Mouse (Mus musculus): ENCODE results near the gene Slamf9. TPM values are rescaled to one million over a fixed set of nuclear protein-coding genes. Genes with fewer than 3 reads are reported as not detected.

The Slamf9 gene
- total and polyA plus RNA-seq, 3 experiments = 0.38 TPM; not detected in 2

DNA sequence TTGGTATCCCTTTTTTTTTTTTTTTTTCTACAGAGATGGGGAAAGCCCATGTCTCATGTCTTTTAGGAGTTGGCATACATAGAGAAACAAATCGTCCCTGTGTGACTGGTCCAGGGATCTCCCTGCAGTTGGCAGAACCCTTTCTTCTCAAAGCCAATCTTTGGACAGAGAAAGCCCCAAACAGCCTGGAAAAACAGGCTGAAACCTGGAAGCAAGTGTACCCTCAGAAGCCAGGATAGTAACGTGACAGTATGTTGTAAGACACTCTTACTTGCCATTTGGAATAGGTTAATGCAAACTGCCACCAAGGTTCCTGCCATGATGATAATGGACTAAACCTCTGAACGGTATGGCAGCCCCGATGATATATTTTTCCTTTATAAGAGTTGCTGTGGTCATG, 5.2 kb downstream of the Slamf9 start:
- Histone ChIP-seq H3K27me3 (ENCODE audit: control insufficient read depth in 1 of 2, insufficient read depth in 2 of 2, low read length in 2 of 2) (peaks cover 0 to 8% of the 10 kb centered on the region in 2 experiments; a peak in 3 of 4 replicates), H3K9me3 (replicated peaks; ENCODE audit: insufficient read depth, low read length) (no peaks in the 10 kb centered on the region), H3K79me2 (ENCODE audit: control insufficient read depth, insufficient read depth, low read length, poor library complexity) (no peaks in the 10 kb centered on the region), H3K27ac (ENCODE audit: control insufficient read depth, low read depth, low read length) (no peak overlapping the region), H3K9ac (ENCODE audit: control insufficient read depth, low read depth, low read length, poor library complexity, severe bottlenecking) (no peak overlapping the region), H3K4me1 (ENCODE audit: control insufficient read depth in 1 of 2, insufficient read depth in 2 of 2, low read length in 2 of 2) (peaks cover 0 to 7% of the 10 kb centered on the region in 2 experiments; a peak in 2 of 4 replicates), H3K4me3 (ENCODE audit: control insufficient read depth in 1 of 2, insufficient read depth in 1 of 2, low read depth in 2 of 2, low read length in 2 of 2) (no peak overlapping the region), H3K36me3 (ENCODE audit: control insufficient read depth in 1 of 2, insufficient read depth in 2 of 2, low read length in 2 of 2) (peaks cover 0 to 2% of the 10 kb centered on the region in 2 experiments; a peak in 1 of 4 replicates)
- no peak for TF ChIP-seq CHD1 (IDR thresholded peaks at IDR 0.05; ENCODE audit: low read depth, low read length)
- TF ChIP-seq USF1 (IDR thresholded peaks at IDR 0.05; ENCODE audit: low read depth, low read length) = no peak
- no peak for TF ChIP-seq ZKSCAN1 (IDR thresholded peaks at IDR 0.05; ENCODE audit: low read depth, low read length)
- TF ChIP-seq ZC3H11A (IDR thresholded peaks at IDR 0.05; ENCODE audit: low read depth, low read length) = no peak
- no peak for TF ChIP-seq MXI1 (IDR thresholded peaks at IDR 0.05; ENCODE audit: low read depth, low read length)
- no peak for TF ChIP-seq POLR2A (IDR thresholded peaks at IDR 0.05; ENCODE audit: control insufficient read depth in 1 of 2, insufficient read depth in 1 of 2, low read depth in 1 of 2, low read length in 2 of 2, poor library complexity in 1 of 2)
- no peak for TF ChIP-seq GATA1 (IDR thresholded peaks at IDR 0.05; ENCODE audit: low read depth, low read length)
- TF ChIP-seq JUND (IDR thresholded peaks at IDR 0.05; ENCODE audit: low read depth, low read length) = no peak
- no peak for TF ChIP-seq E2F4 (IDR thresholded peaks at IDR 0.05; ENCODE audit: borderline replicate concordance, low read depth, low read length)
- no peak for TF ChIP-seq USF2 (IDR thresholded peaks at IDR 0.05; ENCODE audit: borderline replicate concordance in 1 of 2, insufficient read depth in 1 of 2, low read depth in 1 of 2, low read length in 2 of 2)
- DNase-seq (ENCODE audit: low read depth, low spot score) = no peak

DNA sequence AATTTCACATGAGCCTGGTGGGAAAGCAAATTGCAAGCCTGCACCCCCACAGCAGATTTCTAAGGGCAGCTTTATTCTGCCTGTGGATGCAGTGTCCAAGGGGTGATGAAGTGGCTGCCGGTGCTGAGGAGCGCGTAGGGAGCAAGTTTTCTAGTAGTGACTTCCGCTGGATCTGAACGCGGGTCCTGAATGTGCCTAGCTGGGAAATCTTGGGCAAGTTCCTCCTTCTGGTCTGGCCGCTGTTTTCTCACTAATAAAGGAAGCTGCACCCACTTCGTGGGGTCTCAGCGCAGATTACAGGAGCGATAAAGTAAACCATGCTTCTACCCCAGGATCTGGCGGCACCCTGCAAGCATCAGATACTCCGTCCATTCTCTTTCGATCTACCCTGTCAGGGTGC, 6.0 kb downstream of the Slamf9 start:
- TF ChIP-seq SMC3 (IDR thresholded peaks at IDR 0.05; ENCODE audit: low read depth, low read length) = no peak
- no peak for TF ChIP-seq KAT2A (conservative IDR thresholded peaks at IDR 0.05; ENCODE audit: low read depth, low read length)
- TF ChIP-seq CHD2 (IDR thresholded peaks at IDR 0.05; ENCODE audit: low read length) = no peak
- TF ChIP-seq CHD1 (IDR thresholded peaks at IDR 0.05; ENCODE audit: low read depth, low read length) = no peak
- no peaks in the 10 kb centered on the region for H3K36me3 ChIP-seq (ENCODE audit: control insufficient read depth in 1 of 2, insufficient read depth in 2 of 2, low read length in 2 of 2)
- peak; percentile 57 for DNase-seq (ENCODE audit: low read depth, low spot score)
- H3K79me2 ChIP-seq (ENCODE audit: control insufficient read depth, insufficient read depth, low read length, poor library complexity) = no peaks in the 10 kb centered on the region
- H3K27ac ChIP-seq (ENCODE audit: control insufficient read depth, low read depth, low read length) = no peak overlapping the region
- H3K4me3 ChIP-seq (ENCODE audit: control insufficient read depth in 1 of 2, insufficient read depth in 1 of 2, low read depth in 2 of 2, low read length in 2 of 2) = no peak overlapping the region
- H3K9ac ChIP-seq (ENCODE audit: control insufficient read depth, low read depth, low read length, poor library complexity, severe bottlenecking) = no peak overlapping the region
- H3K27me3 ChIP-seq (ENCODE audit: control insufficient read depth in 1 of 2, insufficient read depth in 2 of 2, low read length in 2 of 2) = peaks cover 0 to 10% of the 10 kb centered on the region in 2 experiments; a peak in 3 of 4 replicates
- H3K4me1 ChIP-seq (ENCODE audit: control insufficient read depth in 1 of 2, insufficient read depth in 2 of 2, low read length in 2 of 2) = peaks cover 0 to 3% of the 10 kb centered on the region in 2 experiments; a peak in 1 of 4 replicates
- no peaks in the 10 kb centered on the region for H3K9me3 ChIP-seq (replicated peaks; ENCODE audit: insufficient read depth, low read length)

DNA sequence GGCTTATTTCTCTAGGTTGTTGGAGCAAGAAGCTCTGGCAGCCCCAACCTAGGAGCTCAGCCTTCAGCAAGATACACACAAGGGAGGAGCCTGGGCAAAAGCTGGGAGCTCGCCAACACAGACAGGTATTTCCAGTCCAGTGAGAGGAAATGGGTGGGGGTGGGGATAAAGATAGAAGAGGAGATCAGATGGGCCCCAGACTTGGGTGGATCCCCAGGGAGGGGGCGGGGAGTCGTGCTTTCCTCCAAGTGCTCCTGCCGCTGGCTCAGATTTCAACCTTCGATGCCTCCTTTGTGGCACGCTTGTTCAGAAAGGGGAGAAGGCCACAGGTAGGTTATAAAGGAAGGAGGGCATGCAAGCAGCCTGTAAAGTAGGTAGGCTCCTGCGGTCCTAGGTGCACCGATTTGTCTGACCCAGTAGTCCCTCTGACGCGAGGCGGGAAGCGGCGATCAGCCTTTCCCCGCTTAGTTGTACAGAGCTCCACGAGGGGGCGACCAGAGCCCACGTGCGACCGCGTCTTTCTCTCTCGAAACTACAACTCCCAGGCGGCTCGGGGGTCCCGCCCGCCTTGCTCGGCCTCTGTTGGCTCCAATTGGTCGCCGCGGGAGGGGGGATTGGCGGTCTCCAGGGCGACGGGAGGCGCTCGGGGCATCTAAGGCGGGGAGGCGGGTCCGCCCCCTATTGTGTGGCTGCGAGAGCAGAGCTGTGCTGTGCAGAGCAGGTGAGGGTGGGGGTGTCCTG, 6.6 kb downstream of the Slamf9 start, which contains the start of gene Igsf9:
Gene Igsf9, plus strand, starts transcription at position 249 of the 741 bp plus-strand sequence.
- H3K9me3 ChIP-seq (replicated peaks; ENCODE audit: insufficient read depth, low read length) = no peaks in the 10 kb centered on the region
- peak within 1 kb of the TSS in 1 of 2 experiments; percentile 48; a peak in 2 of 4 replicates for H3K4me3 ChIP-seq (ENCODE audit: control insufficient read depth in 1 of 2, insufficient read depth in 1 of 2, low read depth in 2 of 2, low read length in 2 of 2)
- H3K9ac ChIP-seq (ENCODE audit: control insufficient read depth, low read depth, low read length, poor library complexity, severe bottlenecking) = peak within 1 kb of the TSS; percentile 2; the same call in 1 of the 2 replicates
- H3K4me1 ChIP-seq (ENCODE audit: control insufficient read depth in 1 of 2, insufficient read depth in 2 of 2, low read length in 2 of 2) = peaks cover 0 to 3% of the 10 kb centered on the region in 2 experiments; a peak in 1 of 4 replicates
- peak; percentile 82 for DNase-seq (ENCODE audit: low read depth, low spot score)
- H3K36me3 ChIP-seq (ENCODE audit: control insufficient read depth in 1 of 2, insufficient read depth in 2 of 2, low read length in 2 of 2) = no peaks in the 10 kb centered on the region
- H3K27me3 ChIP-seq (ENCODE audit: control insufficient read depth in 1 of 2, insufficient read depth in 2 of 2, low read length in 2 of 2) = peaks cover 4 to 10% of the 10 kb centered on the region in 2 experiments; a peak in 3 of 4 replicates
- no peak within 1 kb of the TSS for H3K27ac ChIP-seq (ENCODE audit: control insufficient read depth, low read depth, low read length)
- no peaks in the 10 kb centered on the region for H3K79me2 ChIP-seq (ENCODE audit: control insufficient read depth, insufficient read depth, low read length, poor library complexity)
- peak in 2 of 3 experiments; percentile 38 to 47; a peak in 4 of 6 replicates for TF ChIP-seq CTCF (IDR thresholded peaks at IDR 0.05 in 2 of 3, conservative IDR thresholded peaks at IDR 0.05 in 1 of 3; ENCODE audit: control insufficient read depth in 1 of 3, insufficient read depth in 1 of 3, low read depth in 2 of 3, low read length in 3 of 3, poor library complexity in 1 of 3, severe bottlenecking in 1 of 3)
- peak; percentile 8; the same call in 1 of the 2 replicates for TF ChIP-seq ETS1 (IDR thresholded peaks at IDR 0.05; ENCODE audit: low read depth, low read length)
- TF ChIP-seq TCF12 (IDR thresholded peaks at IDR 0.05; ENCODE audit: low read depth, low read length) = 0 out of 2 replicates have a peak, but pooled peaks have one; percentile 19
- TF ChIP-seq HCFC1 (IDR thresholded peaks at IDR 0.05; ENCODE audit: low read depth, low read length) = peak; percentile 91
- no peak for TF ChIP-seq GABPA (IDR thresholded peaks at IDR 0.05; ENCODE audit: low read depth, low read length)
- no peak for TF ChIP-seq ELF1 (IDR thresholded peaks at IDR 0.05; ENCODE audit: low read depth, low read length)
- peak; percentile 24 for TF ChIP-seq RAD21 (IDR thresholded peaks at IDR 0.05; ENCODE audit: low read depth, low read length)
- TF ChIP-seq TAL1 (IDR thresholded peaks at IDR 0.05; ENCODE audit: low read length) = no peak
- no peak for TF ChIP-seq USF1 (IDR thresholded peaks at IDR 0.05; ENCODE audit: low read depth, low read length)
- TF ChIP-seq SMC3 (IDR thresholded peaks at IDR 0.05; ENCODE audit: low read depth, low read length) = no peak
- TF ChIP-seq EP300 (IDR thresholded peaks at IDR 0.05; ENCODE audit: low read depth in 1 of 2, low read length in 2 of 2) = peak in 1 of 2 experiments; percentile 22; a peak in 1 of 4 replicates
- 0 out of 2 replicates have a peak, but pooled peaks have one; percentile 22 for TF ChIP-seq E2F4 (IDR thresholded peaks at IDR 0.05; ENCODE audit: borderline replicate concordance, low read depth, low read length)
- peak; percentile 68 for TF ChIP-seq MXI1 (IDR thresholded peaks at IDR 0.05; ENCODE audit: low read depth, low read length)
- 0 out of 2 replicates have a peak, but pooled peaks have one; percentile 52 for TF ChIP-seq MYC (IDR thresholded peaks at IDR 0.05; ENCODE audit: low read depth, low read length)

Measured in MEL (cell line).